Mouse (Mus musculus) liver, embryonic 14.5 days (tissue): ENCODE measurements around the gene Pfkl. TPM values are rescaled to one million over a fixed set of nuclear protein-coding genes. Genes with fewer than 3 reads are reported as not detected.
A peak's percentile ranks its signal among the peaks of the same experiment; 100 is the strongest.

Source experiments
- ATAC-seq: fragments of 200-750 bp; cut with Nextera tagmentation; 2 replicates; pipeline ENCODE4 v1.8.0; 2017; ENCODE audit warnings: moderate number of reproducible peaks, mild to moderate bottlenecking, moderate library complexity; ENCODE audit not compliant: insufficient read depth
- DNase-seq, 3 experiments: peaks; one replicate each; pipeline ENCODE4 v3.0.0-alpha.2; 2012 to 2013; ENCODE audit warnings: low read depth in 3 of 3, low spot score in 3 of 3
- H3K27ac ChIP-seq: fragments of 300-500 bp; sonication (generic); 2 replicates; pipeline ENCODE4 v1.5.1; 2014; ENCODE audit warnings: moderate library complexity, mild to moderate bottlenecking, control low read depth, inconsistent platforms
- H3K27me3 ChIP-seq: fragments of 300-500 bp; sonication (generic); 2 replicates; pipeline ENCODE4 v1.6.1; 2014; ENCODE audit warnings: mild to moderate bottlenecking, low read length, moderate library complexity; ENCODE audit not compliant: control insufficient read depth, insufficient read depth
- H3K36me3 ChIP-seq: fragments of 300-500 bp; sonication (generic); replicated peaks from 2 replicates; pipeline ENCODE4 v1.6.1; 2014; ENCODE audit warnings: low read depth; ENCODE audit not compliant: control insufficient read depth, insufficient read depth
- H3K4me1 ChIP-seq, 2 experiments: fragments of 200-500 bp in 1 of 2; fragments of 300-500 bp in 1 of 2; sonication (generic) in 1 of 2; replicated peaks; 2 replicates each; pipeline ENCODE4 v1.6.1; 2012 to 2014; ENCODE audit warnings: antibody characterized with exemption in 1 of 2, inconsistent platforms in 1 of 2, low read length in 1 of 2; ENCODE audit not compliant: control insufficient read depth in 2 of 2, insufficient read depth in 2 of 2
- H3K4me2 ChIP-seq: fragments of 300-500 bp; sonication (generic); 2 replicates; pipeline ENCODE4 v1.6.1; 2014; ENCODE audit warnings: low read depth, mild to moderate bottlenecking, control low read depth, moderate library complexity
- H3K4me3 ChIP-seq, 2 experiments: fragments of 200-500 bp in 1 of 2; fragments of 300-500 bp in 1 of 2; sonication (generic) in 1 of 2; 2 replicates each; pipeline ENCODE4 v1.5.1; 2012 to 2014; ENCODE audit warnings: low read depth in 2 of 2, low read length in 2 of 2, mild to moderate bottlenecking in 2 of 2, control low read depth in 1 of 2, inconsistent platforms in 1 of 2, moderate library complexity in 1 of 2; ENCODE audit not compliant: insufficient read depth in 1 of 2
- H3K9ac ChIP-seq: fragments of 300-500 bp; sonication (generic); replicated peaks from 2 replicates; pipeline ENCODE4 v1.6.1; 2014; ENCODE audit warnings: mild to moderate bottlenecking, control low read depth, moderate library complexity
- H3K9me3 ChIP-seq: fragments of 300-500 bp; sonication (generic); 2 replicates; pipeline ENCODE4 v1.6.1; 2016; ENCODE audit warnings: low read length, mixed read lengths; ENCODE audit not compliant: control insufficient read depth
- CTCF ChIP-seq: IDR thresholded peaks from 2 replicates; pipeline ENCODE4 v1.5.1; 2016; ENCODE audit warnings: antibody characterized with exemption, low read depth, control low read depth
- EP300 ChIP-seq: IDR thresholded peaks from 2 replicates; pipeline ENCODE4 v1.6.1; 2016; ENCODE audit warnings: antibody characterized with exemption, low read depth
- WGBS: fragments of 180-500 bp; shearing (Covaris S2); extraction: QIAGEN DNeasy Blood & Tissue Kit; methylation state at CpG from one replicate; pipeline ENCODE4 v1.1.7; 2014; ENCODE audit not compliant: insufficient replicate concordance; 5-methylcytosine and 5-hydroxymethylcytosine counted together
- polyA plus RNA-seq, 2 experiments: library from polyadenylated mRNA; depleted of rRNA in 1 of 2; stranded (reverse) in 1 of 2; unstranded in 1 of 2; fragments of >200 nt; fragmentation: Nextera tagmentation in 1 of 2; extraction: Ambion mirVana in 1 of 2; gene quantifications; 2 replicates each; pipeline versions ENCODE4 v1.2.1 to v1.2.3; 2012 to 2014

Pfkl gene
- polyA plus RNA-seq, 2 experiments: 46.7 to 63.1 TPM

- Histone ChIP-seq H3K9me3 (no peaks in the 10 kb centered on the region), H3K36me3 (no peaks in the 10 kb centered on the region), H3K4me3 (peak within 1 kb of the TSS; percentile 58 to 60), H3K9ac (peak within 1 kb of the TSS; percentile 52), H3K27ac (no peak within 1 kb of the TSS), H3K27me3 (no peaks in the 10 kb centered on the region), H3K4me1 (peaks cover 4 to 16% of the 10 kb centered on the region in 2 experiments), H3K4me2 (peak within 1 kb of the TSS; percentile 65)
- no peak for TF ChIP-seq EP300
- no peak for TF ChIP-seq CTCF
- ATAC-seq (peak; percentile 98), DNase-seq (peak; percentile 90 to 93 (median 91))
- WGBS: 2% methylated on average over 57 of the region's 57 CpGs
These were observed 31.2 kb downstream of the Pfkl start, which contains the start of gene 1810043G02Rik for GRCm38 (mm10) chr10:77978351-77979350. TSS of gene 1810043G02Rik (plus strand) at chr10:77978524.

- DNase-seq: no peak
These were observed 33.3 kb downstream of the Pfkl start for GRCm38 (mm10) chr10:77976458-77977150.

GRCm38 (mm10) chr10:77975653-77976052 lies 34.2 kb downstream of the Pfkl start:
- ATAC-seq: no peak
- Histone ChIP-seq H3K4me3 (no peak overlapping the region), H3K4me1 (peaks cover 4 to 16% of the 10 kb centered on the region in 2 experiments), H3K4me2 (no peak overlapping the region), H3K9me3 (no peaks in the 10 kb centered on the region), H3K27ac (no peak overlapping the region), H3K36me3 (no peaks in the 10 kb centered on the region), H3K9ac (no peak overlapping the region), H3K27me3 (0 out of 2 replicates have a peak, but pooled peaks cover under 1% of the 10 kb centered on the region)
- no peak for DNase-seq
- WGBS: 15% methylated on average over 4 of the region's 4 CpGs
- TF ChIP-seq CTCF: no peak
- TF ChIP-seq EP300: no peak

More at GRCm38 (mm10) chr10:77976458-77977150, 33.3 kb downstream of the Pfkl start:
- Histone ChIP-seq H3K9me3 (no peaks in the 10 kb centered on the region), H3K27ac (no peak overlapping the region), H3K9ac (no peak overlapping the region), H3K36me3 (no peaks in the 10 kb centered on the region), H3K27me3 (no peaks in the 10 kb centered on the region), H3K4me2 (no peak overlapping the region), H3K4me1 (peaks cover 4 to 16% of the 10 kb centered on the region in 2 experiments), H3K4me3 (no peak overlapping the region)
- TF ChIP-seq EP300 (no peak), CTCF (no peak)
- ATAC-seq: no peak
- 54% methylated on average over 8 of the region's 8 CpGs for WGBS

- Histone ChIP-seq H3K9ac (no peak overlapping the region), H3K4me2 (no peak overlapping the region), H3K27ac (no peak overlapping the region), H3K4me3 (no peak overlapping the region), H3K27me3 (peaks cover 6% of the 10 kb centered on the region; the same call in 1 of the 2 replicates), H3K4me1 (peaks cover 4 to 16% of the 10 kb centered on the region in 2 experiments), H3K9me3 (no peaks in the 10 kb centered on the region), H3K36me3 (no peaks in the 10 kb centered on the region)
- ATAC-seq (no peak), DNase-seq (no peak)
- 50% methylated on average over 5 of the region's 5 CpGs for WGBS
- TF ChIP-seq CTCF (no peak), EP300 (no peak)
These were observed 35.1 kb downstream of the Pfkl start for GRCm38 (mm10) chr10:77974811-77975210.
